Mouse (Mus musculus) heart, embryonic 16.5 days (tissue): Measurements from ENCODE around the gene Cabs1. TPM values are rescaled to one million over a fixed set of nuclear protein-coding genes. Genes with fewer than 3 reads are reported as not detected.

Experiments
- ATAC-seq: fragments of 200-750 bp; cut with Nextera tagmentation; replicated peaks from 2 replicates; pipeline ENCODE4 v1.8.0; 2017; ENCODE audit warnings: moderate number of reproducible peaks; ENCODE audit not compliant: insufficient read depth, low FRiP score; ENCODE audit errors: extremely low read depth
- H3K27ac ChIP-seq: fragments of 300-500 bp; sonication (generic); 2 replicates; pipeline ENCODE4 v1.5.1; 2014; ENCODE audit warnings: mild to moderate bottlenecking, low read length, control low read depth, moderate library complexity
- H3K27me3 ChIP-seq: fragments of 300-500 bp; sonication (generic); 2 replicates; pipeline ENCODE4 v1.6.1; 2014; ENCODE audit warnings: low read length, mixed read lengths; ENCODE audit not compliant: control insufficient read depth, insufficient read depth
- H3K36me3 ChIP-seq: fragments of 300-500 bp; sonication (generic); 2 replicates; pipeline ENCODE4 v1.6.1; 2014; ENCODE audit not compliant: control insufficient read depth, insufficient read depth
- H3K4me1 ChIP-seq: fragments of 300-500 bp; sonication (generic); 2 replicates; pipeline ENCODE4 v1.6.1; 2014; ENCODE audit warnings: low read length, mixed read lengths; ENCODE audit not compliant: control insufficient read depth, insufficient read depth
- H3K4me2 ChIP-seq: fragments of 300-500 bp; sonication (generic); 2 replicates; pipeline ENCODE4 v1.6.1; 2014; ENCODE audit warnings: low read depth, mild to moderate bottlenecking, control low read depth, low read length
- H3K4me3 ChIP-seq: fragments of 300-500 bp; sonication (generic); 2 replicates; pipeline ENCODE4 v1.5.1; 2014; ENCODE audit warnings: mild to moderate bottlenecking, control low read depth, low read length
- H3K9ac ChIP-seq: fragments of 300-500 bp; sonication (generic); 2 replicates; pipeline ENCODE4 v1.6.1; 2014; ENCODE audit warnings: low read length, control low read depth
- H3K9me3 ChIP-seq: fragments of 300-500 bp; sonication (generic); replicated peaks from 2 replicates; pipeline ENCODE4 v1.6.1; 2016; ENCODE audit warnings: low read length; ENCODE audit not compliant: control insufficient read depth
- WGBS: fragments of 180-500 bp; shearing (Covaris S2); extraction: QIAGEN DNeasy Blood & Tissue Kit; methylation state at CpG from one replicate; pipeline ENCODE4 v1.1.7; 2014; 5-methylcytosine and 5-hydroxymethylcytosine counted together
- polyA plus RNA-seq: library from polyadenylated mRNA; unstranded; fragments of >200 nt; fragmentation: Nextera tagmentation; extraction: Ambion mirVana; gene quantifications from 2 replicates; pipeline ENCODE4 v1.2.1, GENCODE M21; 2015

The Cabs1 gene
- not detected in 2 replicates for polyA plus RNA-seq

DNA sequence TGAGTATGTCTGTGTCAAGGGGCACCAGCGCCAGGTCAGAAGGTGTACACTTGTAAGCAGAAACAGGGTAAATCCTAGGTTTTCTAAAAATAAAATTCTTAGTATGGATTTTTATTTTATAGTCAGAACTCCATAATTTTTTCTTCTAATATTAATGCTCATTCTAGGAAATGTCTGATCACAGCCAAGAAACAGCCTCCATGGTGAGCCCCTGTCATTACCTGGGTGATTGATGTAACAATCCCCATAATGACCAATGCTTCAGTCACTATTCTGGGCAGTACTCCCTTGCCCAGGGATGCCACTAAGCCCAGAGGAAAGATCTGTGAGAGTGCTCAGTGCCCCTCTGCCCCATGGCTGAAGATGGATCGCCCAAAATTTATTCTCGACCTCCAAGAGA, at the start of gene Cabs1:
Gene Cabs1, plus strand, starts transcription at position 301 of the 400 bp plus-strand sequence.
- Histone ChIP-seq H3K36me3 (no peaks in the 10 kb centered on the region), H3K4me2 (no peak within 1 kb of the TSS), H3K27me3 (no peaks in the 10 kb centered on the region), H3K27ac (no peak within 1 kb of the TSS), H3K4me1 (no peaks in the 10 kb centered on the region), H3K4me3 (no peak within 1 kb of the TSS), H3K9ac (no peak within 1 kb of the TSS), H3K9me3 (no peaks in the 10 kb centered on the region)
- 78% methylated on average over 3 of the region's 3 CpGs for WGBS
- no peak for ATAC-seq

GRCm38 (mm10) chr5:87931603-87932002, 47.6 kb upstream of the Cabs1 start:
- Histone ChIP-seq H3K4me1 (no peaks in the 10 kb centered on the region), H3K9me3 (no peaks in the 10 kb centered on the region), H3K9ac (no peak overlapping the region), H3K4me3 (no peak overlapping the region), H3K27ac (no peak overlapping the region), H3K36me3 (no peaks in the 10 kb centered on the region), H3K27me3 (no peaks in the 10 kb centered on the region), H3K4me2 (no peak overlapping the region)
- WGBS: 53% methylated on average over 1 of the region's 1 CpGs
- ATAC-seq: no peak

GRCm38 (mm10) chr5:87940752-87941151, 38.5 kb upstream of the Cabs1 start:
- Histone ChIP-seq H3K4me2 (no peak overlapping the region), H3K9ac (no peak overlapping the region), H3K27me3 (no peaks in the 10 kb centered on the region), H3K4me1 (no peaks in the 10 kb centered on the region), H3K4me3 (no peak overlapping the region), H3K27ac (no peak overlapping the region), H3K36me3 (no peaks in the 10 kb centered on the region), H3K9me3 (no peaks in the 10 kb centered on the region)
- no peak for ATAC-seq
- 39% methylated on average over 3 of the region's 3 CpGs for WGBS

- H3K27me3 ChIP-seq: no peaks in the 10 kb centered on the region
- H3K9me3 ChIP-seq: no peaks in the 10 kb centered on the region
- no peak overlapping the region for H3K4me2 ChIP-seq
- no peak overlapping the region for H3K9ac ChIP-seq
- no peak overlapping the region for H3K27ac ChIP-seq
- H3K4me1 ChIP-seq: no peaks in the 10 kb centered on the region
- H3K4me3 ChIP-seq: no peak overlapping the region
- no peak for ATAC-seq
- no peaks in the 10 kb centered on the region for H3K36me3 ChIP-seq
Measured at GRCm38 (mm10) chr5:87942515-87942914, 36.7 kb upstream of the Cabs1 start.

- Histone ChIP-seq H3K9me3 (no peaks in the 10 kb centered on the region), H3K36me3 (no peaks in the 10 kb centered on the region), H3K4me1 (no peaks in the 10 kb centered on the region), H3K4me3 (no peak overlapping the region), H3K27ac (no peak overlapping the region), H3K4me2 (no peak overlapping the region), H3K9ac (no peak overlapping the region), H3K27me3 (no peaks in the 10 kb centered on the region)
- no peak for ATAC-seq
Measured at GRCm38 (mm10) chr5:87951836-87952235, 27.4 kb upstream of the Cabs1 start.

DNA sequence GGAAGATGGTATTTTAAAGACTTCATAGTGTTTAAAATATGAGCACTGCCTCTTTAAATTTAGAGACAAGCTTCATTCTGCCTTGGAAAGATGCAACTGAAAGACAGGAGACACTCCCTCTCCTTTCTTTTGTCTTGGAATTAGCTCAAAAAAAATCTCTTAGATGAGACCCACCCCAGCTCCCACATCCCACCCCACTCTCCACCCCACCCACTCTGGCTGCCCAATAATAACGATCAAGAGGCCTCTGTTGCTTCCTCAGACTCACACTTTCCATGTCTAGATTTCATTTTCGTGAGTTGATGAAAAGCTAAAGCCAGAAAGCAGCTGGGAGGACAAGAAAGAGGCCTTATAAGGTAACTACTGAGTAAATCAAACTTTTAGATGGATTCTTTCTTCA, 10.0 kb upstream of the Cabs1 start, which contains the start of the genes 2310003L06Rik and Gm28434:
Gene 2310003L06Rik, plus strand, starts transcription at position 259 of the 400 bp plus-strand sequence.
Gene Gm28434, plus strand, starts transcription at position 317 of the 400 bp plus-strand sequence.
- no peaks in the 10 kb centered on the region for H3K36me3 ChIP-seq
- H3K9ac ChIP-seq: no peak within 1 kb of the TSS
- H3K27ac ChIP-seq: no peak within 1 kb of the TSS
- 42% methylated on average over 2 of the region's 2 CpGs for WGBS
- H3K4me1 ChIP-seq: no peaks in the 10 kb centered on the region
- no peak for ATAC-seq
- H3K4me3 ChIP-seq: no peak within 1 kb of the TSS
- H3K9me3 ChIP-seq: no peaks in the 10 kb centered on the region
- H3K27me3 ChIP-seq: no peaks in the 10 kb centered on the region
- H3K4me2 ChIP-seq: no peak within 1 kb of the TSS

- 49% methylated on average over 3 of the region's 3 CpGs for WGBS
- H3K4me2 ChIP-seq: no peak overlapping the region
- no peaks in the 10 kb centered on the region for H3K36me3 ChIP-seq
- no peak overlapping the region for H3K27ac ChIP-seq
- H3K27me3 ChIP-seq: no peaks in the 10 kb centered on the region
- no peak overlapping the region for H3K9ac ChIP-seq
- ATAC-seq: no peak
- no peaks in the 10 kb centered on the region for H3K4me1 ChIP-seq
- H3K9me3 ChIP-seq: no peaks in the 10 kb centered on the region
- no peak overlapping the region for H3K4me3 ChIP-seq
Measured at GRCm38 (mm10) chr5:87982468-87983214, 3.4 kb downstream of the Cabs1 start.

DNA sequence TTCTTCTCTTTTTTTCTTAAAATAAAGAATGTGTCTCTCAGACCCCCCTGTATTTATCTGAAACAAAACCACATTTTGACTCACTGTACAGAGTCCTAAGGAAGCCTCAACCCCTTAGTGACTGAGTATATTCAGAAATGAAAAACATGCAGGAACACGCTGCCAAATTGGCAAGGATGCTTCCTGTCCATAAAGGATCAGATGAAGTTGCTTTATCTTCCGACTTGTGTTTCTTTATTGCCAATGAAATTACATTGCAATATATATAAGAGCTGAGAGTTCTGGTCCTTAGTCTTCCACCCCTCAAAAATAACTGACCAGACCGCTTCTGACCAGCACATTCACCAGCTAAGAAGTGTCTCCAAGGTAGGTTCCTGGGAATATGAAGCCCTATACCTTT, 23.0 kb downstream of the Cabs1 start, which contains the start of gene Smr3a:
Gene Smr3a, plus strand, starts transcription at position 301 of the 400 bp plus-strand sequence.
- no peak for ATAC-seq
- no peak within 1 kb of the TSS for H3K4me3 ChIP-seq
- WGBS: 71% methylated on average over 3 of the region's 3 CpGs
- H3K27ac ChIP-seq: no peak within 1 kb of the TSS
- no peak within 1 kb of the TSS for H3K9ac ChIP-seq
- H3K4me2 ChIP-seq: no peak within 1 kb of the TSS
- H3K9me3 ChIP-seq: no peaks in the 10 kb centered on the region
- no peaks in the 10 kb centered on the region for H3K4me1 ChIP-seq
- no peaks in the 10 kb centered on the region for H3K27me3 ChIP-seq
- no peaks in the 10 kb centered on the region for H3K36me3 ChIP-seq

DNA sequence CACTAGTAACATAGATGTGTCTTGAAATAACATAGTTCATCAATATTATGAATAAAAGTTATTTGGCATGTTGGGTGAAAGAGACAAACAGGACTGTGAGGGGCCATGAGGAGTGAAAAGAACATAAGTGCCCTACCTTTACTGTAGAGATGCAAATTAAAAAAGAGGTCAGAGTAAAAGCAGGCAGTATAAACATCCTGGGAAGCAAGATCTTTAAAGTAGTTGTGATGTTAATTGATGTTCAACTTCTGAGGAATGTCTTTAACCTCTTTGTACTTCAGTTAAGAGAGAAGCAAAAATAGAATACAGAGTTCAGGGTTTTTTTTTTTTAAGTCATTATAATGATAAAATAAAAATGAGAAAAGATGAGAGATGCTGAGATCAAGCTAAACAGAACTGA, 26.0 kb downstream of the Cabs1 start:
- no peaks in the 10 kb centered on the region for H3K4me1 ChIP-seq
- no peak for ATAC-seq
- H3K9me3 ChIP-seq: no peaks in the 10 kb centered on the region
- H3K27ac ChIP-seq: no peak overlapping the region
- H3K27me3 ChIP-seq: no peaks in the 10 kb centered on the region
- H3K9ac ChIP-seq: no peak overlapping the region
- H3K36me3 ChIP-seq: no peaks in the 10 kb centered on the region
- no peak overlapping the region for H3K4me2 ChIP-seq
- no peak overlapping the region for H3K4me3 ChIP-seq
